Mouse (Mus musculus) G1E-ER4 (cell line): Measurements from ENCODE around the gene Tex52. TPM values are rescaled to one million over a fixed set of nuclear protein-coding genes. Genes with fewer than 3 reads are reported as not detected.

Experiments
- GATA1 ChIP-seq: IDR thresholded peaks from one replicate; pipeline ENCODE4 v1.8.0; 2012; ENCODE audit warnings: low read length, inconsistent platforms
- polyA plus RNA-seq: library from polyadenylated mRNA; stranded (reverse); fragments of >175 nt; gene quantifications from 2 replicates; pipeline ENCODE4 v1.2.3, GENCODE M21; 2012

Gene Tex52
- polyA plus RNA-seq, 1 experiment: not detected

GRCm38 (mm10) chr6:128363007-128363825 is 12.0 kb upstream of the Tex52 start:
- no peak for TF ChIP-seq GATA1

GRCm38 (mm10) chr6:128364721-128365120 is 10.5 kb upstream of the Tex52 start:
- no peak for TF ChIP-seq GATA1

- TF ChIP-seq GATA1: no peak
These were observed 8.8 kb upstream of the Tex52 start for GRCm38 (mm10) chr6:128366466-128366865.

- TF ChIP-seq GATA1: no peak
These were observed 5.2 kb upstream of the Tex52 start for GRCm38 (mm10) chr6:128370040-128370439.

- no peak for TF ChIP-seq GATA1
These were observed 1.3 kb downstream of the Tex52 start for GRCm38 (mm10) chr6:128376371-128377085.

- TF ChIP-seq GATA1: no peak
These were observed 4.4 kb downstream of the Tex52 start for GRCm38 (mm10) chr6:128379636-128380035.

GRCm38 (mm10) chr6:128381254-128381653 is 6.0 kb downstream of the Tex52 start:
- TF ChIP-seq GATA1: no peak

- no peak for TF ChIP-seq GATA1
These were observed 8.5 kb downstream of the Tex52 start for GRCm38 (mm10) chr6:128383752-128384151.

GRCm38 (mm10) chr6:128385026-128385425 is 9.8 kb downstream of the Tex52 start:
- no peak for TF ChIP-seq GATA1

GRCm38 (mm10) chr6:128389185-128389584 is 13.9 kb downstream of the Tex52 start:
- TF ChIP-seq GATA1: no peak

GRCm38 (mm10) chr6:128390683-128391082 is 15.4 kb downstream of the Tex52 start:
- TF ChIP-seq GATA1: no peak

GRCm38 (mm10) chr6:128397574-128398261 is 22.5 kb downstream of the Tex52 start:
- no peak for TF ChIP-seq GATA1

GRCm38 (mm10) chr6:128398996-128399395 is 23.7 kb downstream of the Tex52 start, which contains the start of gene Nrip2:
TSS of gene Nrip2 (plus strand) at chr6:128399296.
- TF ChIP-seq GATA1: no peak

GRCm38 (mm10) chr6:128399421-128400185 is 24.3 kb downstream of the Tex52 start:
- no peak for TF ChIP-seq GATA1

GRCm38 (mm10) chr6:128404708-128405107 is 29.5 kb downstream of the Tex52 start:
- no peak for TF ChIP-seq GATA1
